Mouse (Mus musculus): Measurements from ENCODE around the gene D5Ertd579e. TPM values are rescaled to one million over a fixed set of nuclear protein-coding genes. Genes with fewer than 3 reads are reported as not detected.
A peak's percentile ranks its signal among the peaks of the same experiment; 100 is the strongest.

D5Ertd579e gene
- total RNA-seq, 2 experiments from 2014 or later = 99.8 to 117 TPM

DNA sequence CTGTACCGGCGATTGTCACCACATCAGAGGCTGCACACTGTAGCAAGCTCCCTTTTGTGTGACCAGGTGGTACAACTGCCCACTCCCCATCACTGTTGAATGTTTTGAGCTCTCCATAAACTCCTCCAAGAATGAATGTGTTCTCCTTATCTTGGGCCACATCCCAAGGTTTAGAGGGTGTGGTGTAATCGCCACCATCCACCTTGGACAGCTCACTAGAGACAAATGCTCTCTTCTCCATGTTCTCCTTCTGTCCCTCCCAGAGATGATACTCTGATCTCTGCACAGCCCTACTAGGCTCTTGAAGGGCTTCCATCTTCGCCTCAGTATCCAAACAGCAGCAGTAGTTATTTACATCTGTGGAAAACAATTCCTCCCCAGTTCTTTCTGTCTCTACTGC is 81.7 kb downstream of the D5Ertd579e start:
- no peak for DNase-seq (ENCODE audit: low spot score in 2 of 2)

DNA sequence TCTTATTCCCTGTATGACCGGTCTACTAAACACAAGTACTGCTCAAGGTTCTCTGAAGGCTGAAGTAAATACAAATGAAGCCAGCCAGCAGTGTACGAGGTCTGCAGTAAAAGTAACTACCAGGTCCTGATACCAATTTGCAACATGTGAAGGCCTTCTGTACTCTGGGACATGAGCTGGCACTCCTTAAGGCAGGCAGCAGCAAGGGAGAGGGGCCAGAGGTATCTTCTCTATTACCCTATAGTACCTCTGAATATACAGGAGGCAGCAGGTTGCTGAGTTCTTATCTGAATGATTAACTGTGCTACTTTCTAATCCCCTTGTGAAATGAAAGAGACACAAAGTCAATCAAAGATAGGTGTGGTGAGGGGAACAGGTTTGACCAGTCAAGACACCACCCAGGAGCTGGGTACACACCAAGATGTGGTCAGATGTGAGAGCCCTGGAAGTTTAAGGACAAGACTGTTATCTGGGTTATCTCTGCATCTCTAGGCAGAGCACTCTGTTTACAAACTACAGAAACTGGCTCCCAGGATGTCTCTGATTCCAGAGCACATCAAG is 86.8 kb downstream of the D5Ertd579e start:
- DNase-seq (ENCODE audit: low spot score in 2 of 2) = no peak

DNA sequence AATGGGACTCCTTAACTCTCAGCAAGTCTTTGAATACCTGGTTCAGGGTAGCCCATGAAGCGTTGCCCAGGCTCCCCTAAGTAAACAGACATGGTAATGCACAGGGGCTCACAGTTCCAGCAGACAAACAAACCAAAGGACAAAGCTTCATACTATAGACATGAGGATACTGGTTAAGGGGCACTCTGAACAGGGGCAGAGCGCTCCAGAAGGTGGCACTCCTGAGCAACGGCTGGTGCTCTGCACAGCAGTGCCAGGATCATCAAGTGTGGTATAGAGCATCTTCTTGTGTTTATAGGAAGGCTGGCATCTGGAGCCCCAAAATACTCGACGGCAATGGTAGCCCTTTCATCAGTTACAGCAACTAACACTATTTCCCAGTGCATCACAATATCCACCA is 92.8 kb downstream of the D5Ertd579e start:
- DNase-seq (ENCODE audit: low spot score in 2 of 2) = peak; percentile 63 to 67

DNA sequence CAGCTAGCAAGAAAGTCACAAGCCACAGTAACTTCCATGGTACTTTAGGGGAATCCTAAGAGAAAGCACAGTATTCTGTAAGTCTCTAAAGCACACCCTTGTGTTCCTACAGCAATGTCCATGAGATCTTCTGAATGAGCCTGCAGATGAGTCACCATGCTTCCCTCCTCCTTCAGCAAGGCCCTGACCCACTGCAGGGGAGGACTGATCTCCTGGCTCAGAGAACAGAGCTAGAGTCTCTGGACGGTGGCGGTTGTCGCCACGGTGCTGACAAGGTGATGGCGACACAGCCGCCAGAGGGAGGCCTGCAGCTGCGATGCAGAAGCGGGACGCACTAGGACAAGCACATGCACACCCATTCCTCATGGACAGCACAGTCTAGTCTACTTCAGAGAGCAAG is 93.8 kb downstream of the D5Ertd579e start:
- DNase-seq (ENCODE audit: low spot score in 2 of 2) = no peak

DNA sequence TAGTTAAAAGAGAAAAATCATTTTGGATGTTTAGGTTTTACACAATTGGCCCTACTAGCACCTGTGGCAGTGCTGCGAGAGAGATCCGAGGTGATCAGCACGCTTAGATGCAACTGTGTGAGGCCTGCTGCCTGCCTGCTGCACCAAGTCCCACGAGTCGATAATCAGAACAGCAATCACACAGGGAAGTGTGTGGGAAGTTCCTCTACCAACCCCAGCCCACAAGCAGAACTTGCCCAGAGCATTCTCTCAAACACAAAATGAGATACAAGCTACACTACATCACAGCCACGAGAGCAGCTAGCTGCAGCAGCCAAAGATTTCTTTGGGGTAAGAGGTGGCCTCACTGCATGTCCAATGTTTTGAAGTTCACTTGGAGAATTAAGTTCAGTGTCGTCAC is 94.3 kb downstream of the D5Ertd579e start:
- DNase-seq (ENCODE audit: low spot score in 2 of 2) = no peak

DNA sequence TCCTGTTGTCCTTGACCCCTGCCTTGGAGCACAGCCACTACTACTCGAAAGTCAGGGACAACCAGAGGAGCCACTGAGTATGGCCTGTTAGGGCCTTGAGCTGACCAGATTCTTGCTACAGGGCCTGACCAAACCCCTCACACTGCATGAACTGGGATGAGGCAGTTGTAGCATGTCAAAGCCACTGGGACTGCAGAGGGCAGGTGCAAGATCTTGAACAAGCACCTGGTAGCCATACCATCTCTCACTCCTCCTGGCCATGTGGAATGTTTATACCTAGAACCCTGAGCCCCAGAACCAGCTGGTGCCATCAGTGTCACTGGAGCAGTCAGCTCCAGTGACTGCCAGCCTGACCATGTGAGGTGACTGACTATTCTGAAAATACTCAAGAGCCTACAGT is 96.9 kb downstream of the D5Ertd579e start:
- DNase-seq (ENCODE audit: low spot score in 2 of 2) = no peak

DNA sequence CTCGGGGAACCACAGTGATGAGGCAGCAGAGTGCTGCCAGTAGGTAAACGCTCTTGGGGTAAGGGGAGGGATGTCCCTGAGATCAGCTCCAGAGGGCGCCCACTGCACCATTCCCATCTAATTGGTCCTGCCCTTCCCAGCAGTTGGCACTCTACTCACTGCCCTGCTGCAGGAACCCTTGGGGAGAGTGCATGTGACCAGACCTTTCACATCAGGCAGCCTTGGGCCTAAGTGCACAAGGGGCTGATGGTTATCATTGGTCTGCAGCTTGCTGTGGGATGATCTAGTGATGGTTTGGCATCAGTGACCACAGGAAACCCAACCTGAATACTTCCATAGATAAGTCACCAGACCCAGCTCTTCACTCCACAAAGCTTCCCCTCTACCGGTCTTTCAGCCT is 98.2 kb downstream of the D5Ertd579e start:
- peak; percentile 30 to 47 for DNase-seq (ENCODE audit: low spot score in 2 of 2)

DNA sequence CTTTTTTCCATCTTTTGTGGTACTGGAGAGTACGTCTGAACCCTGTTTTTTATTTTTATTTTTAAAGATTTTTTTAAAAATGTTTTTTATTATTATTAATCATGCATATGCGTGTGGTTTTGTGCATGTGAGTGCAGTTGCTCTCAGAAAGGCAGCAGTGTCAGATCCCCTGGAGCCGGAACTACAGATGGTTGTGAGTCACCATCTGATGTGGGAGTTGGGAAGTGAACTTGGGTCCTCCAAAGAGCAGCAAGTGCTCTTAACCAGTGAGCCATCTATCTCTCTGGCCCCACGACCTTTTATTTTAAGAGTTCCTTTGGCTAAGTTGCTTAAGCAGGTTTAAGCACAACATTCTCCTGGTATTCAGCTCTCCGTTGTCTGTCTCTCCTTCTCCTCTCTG is 99.6 kb downstream of the D5Ertd579e start:
- DNase-seq (ENCODE audit: low spot score in 2 of 2) = no peak

DNA sequence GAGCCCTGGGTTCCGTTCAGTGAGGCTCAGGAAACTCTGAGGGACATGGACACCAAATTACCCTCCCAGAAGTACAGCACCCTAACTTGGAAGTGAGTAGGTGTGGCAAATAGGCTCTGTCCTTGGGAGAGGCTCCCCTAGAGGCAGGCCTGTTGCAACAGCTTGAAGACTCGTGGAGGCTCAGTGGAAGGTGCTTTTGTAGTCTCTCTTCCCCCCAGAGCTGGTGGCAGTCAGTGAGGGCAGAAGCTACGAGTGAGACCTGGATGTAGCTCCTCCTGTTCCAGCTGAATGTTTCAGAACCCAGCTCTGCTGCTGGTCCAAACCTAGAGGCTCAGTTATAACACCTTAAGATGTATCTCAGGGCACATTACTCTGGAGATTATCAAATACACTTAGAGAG is 100.7 kb downstream of the D5Ertd579e start:
- no peak for DNase-seq (ENCODE audit: low spot score in 2 of 2)

DNA sequence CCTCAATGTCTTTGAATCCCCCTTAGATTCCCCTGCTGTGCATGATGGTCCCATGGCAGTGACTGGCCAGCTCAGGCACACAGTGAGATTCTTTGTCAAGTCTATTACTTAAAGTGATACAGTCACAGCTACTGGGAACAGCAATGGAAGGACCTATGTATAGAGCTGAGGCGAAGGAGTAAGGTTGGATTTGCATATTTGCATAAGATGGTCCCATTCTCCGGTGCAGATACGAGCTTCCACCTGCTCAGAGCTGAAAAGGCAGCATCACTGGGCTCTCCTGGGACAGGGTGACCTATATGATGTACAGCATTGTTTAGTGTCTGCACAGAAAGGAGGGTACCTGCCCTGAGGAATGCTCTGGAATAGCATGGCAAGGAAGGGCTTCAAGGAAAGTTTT is 101.5 kb downstream of the D5Ertd579e start:
- no peak for DNase-seq (ENCODE audit: low spot score in 2 of 2)

DNA sequence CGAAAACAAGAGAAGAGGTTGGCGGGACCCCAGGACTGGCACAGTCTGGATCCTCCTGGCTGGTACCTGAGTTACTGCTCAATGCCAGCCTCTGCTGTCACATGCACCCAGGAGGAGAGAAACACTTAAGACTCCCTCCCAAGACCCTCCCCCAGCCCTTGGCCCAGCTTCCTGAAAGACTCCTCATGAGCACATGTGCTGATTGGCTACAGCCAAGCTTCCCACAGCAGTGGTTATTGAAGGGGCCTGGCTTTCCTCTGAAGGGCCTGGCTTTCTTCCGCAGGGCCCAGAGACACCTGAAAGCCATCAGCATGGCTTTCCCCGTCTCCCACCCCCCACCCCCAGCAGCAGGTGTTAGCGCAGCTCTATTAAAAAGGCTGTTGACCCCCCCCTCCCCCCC is 102.6 kb downstream of the D5Ertd579e start, which contains the start of gene Tbc1d14:
Gene Tbc1d14 (minus strand): TSS at position 101 of the 400 bp plus-strand sequence.
- DNase-seq (ENCODE audit: low spot score in 2 of 2) = no peak

DNA sequence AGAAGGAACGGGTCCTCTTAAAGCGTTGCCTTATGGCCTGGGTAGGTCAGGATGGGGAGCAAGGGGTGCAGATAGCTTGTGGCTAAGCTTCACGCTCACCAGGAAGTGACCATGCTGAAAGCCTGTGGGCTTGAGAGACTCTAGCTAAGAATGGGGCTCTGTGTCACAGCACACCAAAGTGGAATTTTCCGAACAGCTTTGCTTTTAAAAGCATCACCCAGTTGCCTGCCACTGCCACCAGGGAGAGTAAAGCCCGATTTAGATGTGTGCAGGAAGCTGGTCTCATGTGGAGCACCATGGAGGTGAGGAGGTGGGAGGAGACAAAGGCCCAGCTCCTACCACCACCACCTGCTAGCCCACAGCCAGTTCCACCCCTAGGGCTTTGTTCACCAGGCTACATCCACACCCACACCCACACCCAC is 105.3 kb downstream of the D5Ertd579e start:
- DNase-seq (ENCODE audit: low spot score in 2 of 2) = no peak

DNA sequence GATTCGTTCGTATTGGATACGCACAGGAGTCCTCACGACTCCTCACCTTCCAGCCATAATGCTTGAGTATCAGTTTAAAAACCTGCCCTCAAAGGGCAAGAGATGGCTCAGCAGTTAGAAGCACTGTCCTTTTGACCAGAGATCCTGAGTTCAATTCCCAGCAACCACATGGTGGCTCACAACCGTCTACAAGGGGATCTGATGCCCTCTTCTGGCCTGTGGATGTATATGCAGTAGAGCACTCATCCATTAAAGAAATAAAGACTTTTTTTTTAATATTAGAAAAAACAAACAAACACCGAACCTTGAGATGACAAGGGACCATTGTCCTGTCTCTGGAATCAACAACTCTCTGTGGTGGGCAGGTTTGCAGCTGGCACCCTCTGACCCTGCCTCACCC is 111.5 kb downstream of the D5Ertd579e start:
- no peak for DNase-seq (ENCODE audit: low spot score in 2 of 2)

DNA sequence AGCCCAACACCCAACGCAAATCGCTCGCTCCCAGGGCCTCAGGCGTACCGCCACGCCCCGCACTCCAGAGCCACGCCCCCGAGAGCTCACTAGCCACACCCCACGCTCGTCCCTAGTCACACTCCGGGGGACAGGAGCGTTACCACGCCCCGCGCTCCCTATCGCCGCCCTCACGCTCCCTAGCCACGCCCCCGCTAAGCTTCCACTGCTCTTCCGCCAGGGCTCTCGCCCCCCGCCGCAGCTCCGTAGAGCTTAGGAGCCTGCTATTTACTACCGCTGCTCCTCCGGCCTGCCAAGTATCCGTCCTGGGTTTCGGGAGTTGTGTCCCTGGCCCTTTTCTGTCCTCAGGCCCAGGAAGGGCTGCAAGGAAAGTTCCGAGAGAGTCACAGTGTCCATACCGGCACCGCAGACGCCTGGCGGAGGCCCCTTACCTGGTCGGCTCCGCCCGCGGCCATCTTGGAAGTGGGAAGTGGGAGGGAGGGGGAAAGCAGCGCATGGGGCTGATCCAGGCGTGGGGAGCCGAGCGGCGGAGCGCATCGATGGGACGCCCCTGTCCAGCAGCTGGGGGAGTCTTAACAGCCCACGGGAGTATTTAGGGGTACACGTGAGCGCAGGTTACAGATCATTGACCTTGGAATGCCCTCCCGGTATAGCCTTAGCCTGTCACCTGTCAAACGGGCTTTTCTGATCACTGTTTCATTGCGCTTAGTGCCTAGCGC is 113.7 kb downstream of the D5Ertd579e start:
- peak; percentile 98 to 99 for DNase-seq (ENCODE audit: low spot score in 2 of 2)

DNA sequence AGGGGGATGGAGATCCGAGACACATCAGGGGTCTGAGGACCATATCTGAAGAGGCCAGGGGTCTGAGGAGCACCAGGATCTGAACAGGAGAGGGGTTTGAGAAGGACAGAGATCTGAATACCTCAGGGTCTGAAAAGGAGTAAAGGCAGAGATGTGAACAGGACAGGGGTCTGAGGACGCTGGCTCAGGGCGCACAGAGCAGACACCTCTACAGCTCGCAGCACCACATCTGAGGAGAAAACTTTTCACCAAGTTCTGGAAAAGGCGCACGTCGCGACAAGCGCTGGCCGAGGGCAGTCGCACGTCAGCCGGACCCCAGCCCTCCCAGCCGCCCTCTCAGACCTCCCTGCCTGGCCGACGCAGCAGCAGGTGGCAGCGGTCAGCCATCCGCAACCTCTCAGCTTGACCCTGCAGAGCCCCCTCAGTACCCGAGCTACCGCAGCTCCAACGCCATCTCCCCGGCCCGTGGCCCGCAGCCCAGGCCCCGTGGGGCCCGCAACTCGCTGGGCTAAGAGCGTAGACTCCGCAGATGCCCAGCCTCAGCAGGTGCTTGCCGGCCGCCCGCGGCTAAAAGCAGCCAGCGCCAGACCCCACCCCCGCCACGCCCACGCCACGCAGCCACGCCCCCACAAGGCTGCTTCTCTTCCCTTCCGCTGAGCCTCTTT is 114.4 kb downstream of the D5Ertd579e start:
- DNase-seq (ENCODE audit: low spot score in 2 of 2) = no peak

DNA sequence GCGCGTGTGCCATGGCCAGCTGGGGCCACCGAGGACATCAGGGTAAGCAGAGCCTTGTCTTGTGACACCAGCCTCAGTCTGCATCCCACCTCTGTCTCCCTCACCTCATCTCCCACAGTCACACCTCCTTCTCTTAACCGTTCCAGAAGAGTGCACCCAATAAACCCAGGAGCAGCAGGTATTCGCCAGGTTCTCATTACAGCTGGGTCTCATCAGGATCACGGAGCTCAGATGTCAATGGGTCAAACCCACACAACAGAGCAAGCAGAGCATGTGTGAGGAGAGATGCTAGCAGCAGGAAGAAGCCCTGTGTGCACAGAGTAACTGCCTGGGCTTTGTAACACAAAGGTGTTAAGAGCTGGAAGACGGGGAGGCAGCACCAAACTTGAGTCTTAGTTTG is 115.9 kb downstream of the D5Ertd579e start:
- no peak for DNase-seq (ENCODE audit: low spot score in 2 of 2)

DNA sequence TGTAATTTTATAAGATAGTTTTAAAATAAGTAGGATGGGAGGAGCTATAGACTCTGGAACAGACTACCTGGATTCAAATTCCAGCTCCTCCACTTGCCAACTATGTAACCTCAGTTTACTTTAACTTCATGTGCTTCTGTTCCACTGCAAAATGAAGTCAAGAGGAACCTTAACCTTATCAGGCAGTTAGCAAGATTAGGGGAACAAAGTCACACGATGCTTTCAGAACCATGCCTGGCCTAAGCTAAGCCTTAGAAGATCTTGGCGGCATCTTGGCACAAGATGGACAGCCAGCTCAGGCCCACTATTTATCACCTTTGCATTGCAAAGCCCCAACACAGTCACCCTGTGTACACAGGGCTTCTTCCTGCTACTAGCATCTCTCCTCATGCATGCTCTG is 116.8 kb downstream of the D5Ertd579e start:
- DNase-seq (ENCODE audit: low spot score in 2 of 2) = no peak

DNA sequence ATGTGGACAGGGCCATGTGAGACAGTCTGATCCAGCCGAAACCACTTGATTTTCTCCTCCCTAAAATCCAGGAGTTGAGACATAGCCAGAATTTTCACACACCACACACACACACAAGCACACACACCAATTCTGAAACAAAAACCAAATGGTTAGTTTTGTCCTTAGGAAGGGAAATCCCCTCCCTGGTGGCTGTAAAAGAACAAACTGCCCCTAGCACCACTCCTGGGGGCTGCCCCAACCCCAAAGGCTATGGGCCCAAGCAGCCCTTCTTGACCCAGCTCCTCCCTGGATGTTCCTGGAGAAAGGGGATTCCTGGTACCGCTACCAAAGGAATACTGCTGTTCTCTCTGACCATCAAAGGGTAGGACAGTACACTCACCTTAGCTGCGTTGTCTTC is 119.4 kb downstream of the D5Ertd579e start:
- DNase-seq (ENCODE audit: low spot score in 2 of 2) = no peak

DNA sequence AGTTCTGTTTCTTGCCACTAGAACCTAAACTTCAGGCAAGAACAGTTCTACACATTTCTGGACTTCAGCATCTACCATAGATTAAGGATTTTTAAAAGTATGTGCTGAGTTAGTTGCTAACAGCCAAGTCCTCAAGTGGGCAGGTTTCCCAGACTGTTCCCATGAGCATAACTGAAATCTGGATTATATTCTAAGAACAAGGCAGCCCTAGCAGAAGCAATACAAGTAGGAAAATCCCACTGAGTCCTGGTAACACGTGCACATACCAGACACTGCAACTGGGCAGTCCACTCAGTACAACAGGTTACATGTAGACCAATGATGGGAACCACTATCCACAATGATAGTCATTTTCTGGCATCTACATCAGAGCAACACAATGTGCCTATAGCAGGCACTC is 120.1 kb downstream of the D5Ertd579e start:
- no peak for DNase-seq (ENCODE audit: low spot score in 2 of 2)

DNA sequence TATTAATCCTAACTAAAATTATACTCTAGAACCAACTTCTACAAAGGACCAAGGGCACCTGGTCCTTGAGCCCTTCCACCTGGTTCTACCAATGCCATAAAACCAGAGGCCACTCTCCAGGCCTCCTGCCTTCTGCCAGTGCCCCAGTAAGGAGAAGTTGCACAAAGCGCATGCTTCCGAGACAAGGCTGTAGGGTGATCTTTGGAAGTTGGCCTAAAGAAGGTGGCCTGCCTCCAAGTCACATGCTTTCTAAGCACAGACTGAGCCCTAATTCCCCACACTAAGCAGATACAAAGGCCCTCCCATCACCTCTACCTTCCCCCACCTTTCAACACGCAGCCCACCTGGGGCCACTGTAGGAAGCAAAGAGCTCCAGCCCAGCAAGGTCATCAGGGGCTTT is 120.6 kb downstream of the D5Ertd579e start:
- DNase-seq (ENCODE audit: low spot score in 2 of 2) = no peak

DNA sequence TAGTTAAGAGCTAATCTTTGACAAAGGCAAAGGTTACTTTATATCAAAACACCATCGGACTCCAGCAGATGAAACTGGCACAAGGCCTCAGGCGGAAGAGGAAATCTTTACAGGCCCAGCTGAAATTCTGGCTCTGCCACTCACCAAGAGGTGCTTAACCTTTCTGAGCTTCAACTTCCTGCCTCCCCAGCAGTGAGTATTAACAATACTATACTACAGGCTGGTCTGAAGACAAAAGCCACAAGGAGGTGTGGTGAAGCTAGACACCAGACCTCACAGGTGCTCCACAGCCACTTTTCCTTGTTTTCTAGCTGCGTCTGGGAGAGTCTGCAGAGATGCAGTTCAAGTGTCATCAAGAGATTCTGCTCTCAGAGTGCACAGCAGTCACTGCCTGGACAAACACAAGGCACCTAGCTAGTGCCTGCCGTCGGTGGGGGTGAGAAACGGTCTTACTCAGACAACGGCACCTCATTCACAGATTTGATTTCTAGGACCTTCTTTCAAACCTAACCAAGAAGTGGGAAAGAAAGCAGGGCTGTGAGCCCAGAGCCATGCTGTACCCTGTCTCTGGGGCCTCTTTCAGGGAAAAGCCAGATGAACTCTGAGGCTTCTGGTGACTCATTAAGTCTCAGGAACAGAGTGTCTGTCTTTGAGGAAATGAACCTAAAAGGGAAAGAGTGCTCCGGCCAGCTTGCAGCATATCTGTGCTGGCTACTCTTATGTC is 121.5 kb downstream of the D5Ertd579e start:
- no peak for DNase-seq (ENCODE audit: low spot score in 2 of 2)

DNA sequence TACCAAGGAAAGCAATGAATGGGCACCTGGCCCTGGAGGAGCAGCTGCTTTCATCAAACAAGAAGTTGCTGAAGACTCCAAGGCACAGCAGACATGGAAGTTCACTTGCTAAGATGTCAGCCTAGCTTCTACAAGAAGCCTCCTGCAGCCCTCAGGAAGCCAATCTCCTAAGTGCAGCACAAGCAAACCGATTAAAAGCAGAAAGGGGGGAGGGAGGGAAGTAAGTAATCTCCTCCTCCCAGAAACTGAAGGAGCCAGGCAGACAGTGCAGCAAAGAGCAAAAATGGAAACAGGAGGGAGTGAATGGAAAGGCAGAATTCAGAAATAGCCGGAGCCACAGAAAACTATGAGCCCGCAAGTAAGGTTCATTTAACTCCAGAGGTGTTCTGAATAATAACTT is 122.5 kb downstream of the D5Ertd579e start:
- no peak for DNase-seq (ENCODE audit: low spot score in 2 of 2)
